Mouse (Mus musculus): ENCODE measurements around the gene Noc4l. TPM values are rescaled to one million over a fixed set of nuclear protein-coding genes. Genes with fewer than 3 reads are reported as not detected.

The Noc4l gene
- total RNA-seq, 1 experiment, result 75.0 TPM

DNA sequence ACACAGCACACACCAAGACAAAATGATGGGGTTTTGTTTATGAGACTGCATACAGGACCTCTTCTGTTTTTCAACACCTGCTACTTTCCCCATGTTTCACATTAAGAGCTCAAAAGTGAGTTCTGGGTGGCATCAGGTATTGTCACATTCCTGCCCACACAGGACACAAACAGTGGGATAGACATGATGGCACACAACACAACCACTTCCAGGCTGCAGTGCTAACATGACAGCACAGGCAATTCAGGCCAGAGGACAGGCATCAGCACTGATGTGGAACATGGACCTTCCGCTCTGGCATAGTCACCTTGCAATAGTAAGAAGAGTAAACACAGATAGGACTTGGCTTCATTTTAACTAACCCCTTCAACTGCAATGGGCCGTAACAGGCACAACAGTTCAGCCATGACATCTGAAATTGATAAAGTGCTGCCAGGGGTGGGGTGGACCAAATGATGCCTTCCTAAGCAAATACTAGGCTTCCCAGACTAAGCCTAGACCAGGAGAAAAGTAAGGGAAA is 11.6 kb upstream of the Noc4l start:
- in situ Hi-C loops (cut with MboI; ENCODE audit: low sequenced_read_pairs in 2 of 2, unreplicated experiment in 2 of 2), result no loop called here
- no peak for DNase-seq (ENCODE audit: low read depth, low spot score)

DNA sequence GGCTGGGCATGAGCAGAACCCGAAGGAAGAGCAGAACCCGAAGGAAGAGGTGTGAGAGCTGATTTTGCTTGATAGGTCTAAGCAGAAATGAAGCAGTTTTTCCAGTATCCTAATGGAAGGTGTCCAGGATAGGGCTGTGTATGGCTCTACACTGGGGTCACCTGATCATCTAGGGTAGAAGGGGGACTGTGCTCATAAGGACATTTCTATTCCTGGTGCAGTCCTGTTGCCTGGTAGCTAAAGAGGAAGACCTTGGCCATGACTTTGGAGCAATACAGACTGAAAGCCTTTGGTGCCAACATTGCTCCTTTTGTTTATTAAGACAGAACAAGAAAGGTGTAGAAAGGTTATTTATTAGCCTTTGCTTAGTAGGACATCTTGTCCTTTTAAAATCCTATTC is 10.8 kb upstream of the Noc4l start:
- Histone ChIP-seq H3K9me3 (ENCODE audit: control insufficient read depth, insufficient read depth, low read depth, low read length) (no peaks in the 10 kb centered on the region), H3K4me3 (ENCODE audit: insufficient read depth in 1 of 2, low read depth in 1 of 2, low read length in 2 of 2, poor library complexity in 1 of 2, severe bottlenecking in 1 of 2) (no peak overlapping the region), H3K27ac (ENCODE audit: insufficient read depth, low read depth, low read length, poor library complexity, severe bottlenecking) (no peak overlapping the region), H3K36me3 (ENCODE audit: control insufficient read depth, insufficient read depth, low read length, poor library complexity, severe bottlenecking) (peaks cover 38% of the 10 kb centered on the region), H3K9ac (ENCODE audit: insufficient read depth, low read depth, low read length, poor library complexity, severe bottlenecking) (no peak overlapping the region), H3K4me1 (ENCODE audit: control insufficient read depth in 2 of 2, insufficient read depth in 2 of 2, low read length in 2 of 2, poor library complexity in 1 of 2) (no peaks in the 10 kb centered on the region; a peak in 1 of 4 replicates)
- TF ChIP-seq ZC3H11A (IDR thresholded peaks at IDR 0.05; ENCODE audit: borderline replicate concordance, low read depth, low read length) (no peak), CHD2 (IDR thresholded peaks at IDR 0.05; ENCODE audit: low read depth, low read length) (no peak), HCFC1 (IDR thresholded peaks at IDR 0.05; ENCODE audit: borderline replicate concordance, insufficient read depth, low read length) (no peak), MAFK (IDR thresholded peaks at IDR 0.05; ENCODE audit: insufficient read depth, low read depth, low read length) (no peak), ZNF384 (IDR thresholded peaks at IDR 0.05; ENCODE audit: low read depth, low read length) (no peak)
- no peak for DNase-seq (ENCODE audit: low read depth, low spot score)
- in situ Hi-C loops (cut with MboI; ENCODE audit: low sequenced_read_pairs in 2 of 2, unreplicated experiment in 2 of 2), result no loop called here

More for the DNA sequence above, 11.6 kb upstream of the Noc4l start:
- H3K9ac ChIP-seq (ENCODE audit: insufficient read depth, low read depth, low read length, poor library complexity, severe bottlenecking), result no peak overlapping the region
- H3K9me3 ChIP-seq (ENCODE audit: control insufficient read depth, insufficient read depth, low read depth, low read length), result no peaks in the 10 kb centered on the region
- peaks cover 37% of the 10 kb centered on the region for H3K36me3 ChIP-seq (ENCODE audit: control insufficient read depth, insufficient read depth, low read length, poor library complexity, severe bottlenecking)
- no peak for TF ChIP-seq ZNF384 (IDR thresholded peaks at IDR 0.05; ENCODE audit: low read depth, low read length)
- no peak for TF ChIP-seq CHD2 (IDR thresholded peaks at IDR 0.05; ENCODE audit: low read depth, low read length)
- TF ChIP-seq ZC3H11A (IDR thresholded peaks at IDR 0.05; ENCODE audit: borderline replicate concordance, low read depth, low read length), result no peak
- no peak for TF ChIP-seq HCFC1 (IDR thresholded peaks at IDR 0.05; ENCODE audit: borderline replicate concordance, insufficient read depth, low read length)
- TF ChIP-seq MAFK (IDR thresholded peaks at IDR 0.05; ENCODE audit: insufficient read depth, low read depth, low read length), result no peak
- H3K27ac ChIP-seq (ENCODE audit: insufficient read depth, low read depth, low read length, poor library complexity, severe bottlenecking), result no peak overlapping the region
- H3K4me1 ChIP-seq (ENCODE audit: control insufficient read depth in 2 of 2, insufficient read depth in 2 of 2, low read length in 2 of 2, poor library complexity in 1 of 2), result no peaks in the 10 kb centered on the region; a peak in 1 of 4 replicates
- H3K4me3 ChIP-seq (ENCODE audit: insufficient read depth in 1 of 2, low read depth in 1 of 2, low read length in 2 of 2, poor library complexity in 1 of 2, severe bottlenecking in 1 of 2), result no peak overlapping the region

GRCm38 (mm10) chr5:110659682-110660081 is 6.5 kb upstream of the Noc4l start:
- H3K9me3 ChIP-seq (ENCODE audit: control insufficient read depth, insufficient read depth, low read depth, low read length), result no peaks in the 10 kb centered on the region
- no peak for DNase-seq (ENCODE audit: low read depth, low spot score)
- no peak overlapping the region for H3K27ac ChIP-seq (ENCODE audit: insufficient read depth, low read depth, low read length, poor library complexity, severe bottlenecking)
- no peak overlapping the region for H3K4me3 ChIP-seq (ENCODE audit: insufficient read depth in 1 of 2, low read depth in 1 of 2, low read length in 2 of 2, poor library complexity in 1 of 2, severe bottlenecking in 1 of 2)
- in situ Hi-C loops (cut with MboI; ENCODE audit: low sequenced_read_pairs in 2 of 2, unreplicated experiment in 2 of 2), result no loop called here
- peaks cover 49% of the 10 kb centered on the region for H3K36me3 ChIP-seq (ENCODE audit: control insufficient read depth, insufficient read depth, low read length, poor library complexity, severe bottlenecking)
- no peak overlapping the region for H3K9ac ChIP-seq (ENCODE audit: insufficient read depth, low read depth, low read length, poor library complexity, severe bottlenecking)
- no peaks in the 10 kb centered on the region for H3K4me1 ChIP-seq (ENCODE audit: control insufficient read depth in 2 of 2, insufficient read depth in 2 of 2, low read length in 2 of 2, poor library complexity in 1 of 2)
- TF ChIP-seq MAFK (IDR thresholded peaks at IDR 0.05; ENCODE audit: insufficient read depth, low read depth, low read length), result no peak

GRCm38 (mm10) chr5:110653686-110654085 is 469 bp upstream of the Noc4l start:
- H3K9me3 ChIP-seq (ENCODE audit: control insufficient read depth, insufficient read depth, low read depth, low read length), result no peaks in the 10 kb centered on the region
- peak overlapping the region; percentile 84 for H3K9ac ChIP-seq (ENCODE audit: insufficient read depth, low read depth, low read length, poor library complexity, severe bottlenecking)
- peaks cover 4 to 5% of the 10 kb centered on the region in 2 experiments; a peak in 2 of 4 replicates for H3K4me1 ChIP-seq (ENCODE audit: control insufficient read depth in 2 of 2, insufficient read depth in 2 of 2, low read length in 2 of 2, poor library complexity in 1 of 2)
- H3K4me3 ChIP-seq (ENCODE audit: insufficient read depth in 1 of 2, low read depth in 1 of 2, low read length in 2 of 2, poor library complexity in 1 of 2, severe bottlenecking in 1 of 2), result peak overlapping the region; percentile 87 to 93
- DNase-seq (ENCODE audit: low read depth, low spot score), result no peak
- no peak for TF ChIP-seq ZC3H11A (IDR thresholded peaks at IDR 0.05; ENCODE audit: borderline replicate concordance, low read depth, low read length)
- no peak for TF ChIP-seq MAFK (IDR thresholded peaks at IDR 0.05; ENCODE audit: insufficient read depth, low read depth, low read length)
- no peak for TF ChIP-seq CHD2 (IDR thresholded peaks at IDR 0.05; ENCODE audit: low read depth, low read length)
- no peak for TF ChIP-seq HCFC1 (IDR thresholded peaks at IDR 0.05; ENCODE audit: borderline replicate concordance, insufficient read depth, low read length)
- peaks cover 70% of the 10 kb centered on the region for H3K36me3 ChIP-seq (ENCODE audit: control insufficient read depth, insufficient read depth, low read length, poor library complexity, severe bottlenecking)
- in situ Hi-C loops (cut with MboI; ENCODE audit: low sequenced_read_pairs in 2 of 2, unreplicated experiment in 2 of 2), result no loop called here
- no peak overlapping the region for H3K27ac ChIP-seq (ENCODE audit: insufficient read depth, low read depth, low read length, poor library complexity, severe bottlenecking)

- no peak overlapping the region for H3K9ac ChIP-seq (ENCODE audit: insufficient read depth, low read depth, low read length, poor library complexity, severe bottlenecking)
- peaks cover 44% of the 10 kb centered on the region for H3K36me3 ChIP-seq (ENCODE audit: control insufficient read depth, insufficient read depth, low read length, poor library complexity, severe bottlenecking)
- no peak overlapping the region for H3K4me3 ChIP-seq (ENCODE audit: insufficient read depth in 1 of 2, low read depth in 1 of 2, low read length in 2 of 2, poor library complexity in 1 of 2, severe bottlenecking in 1 of 2)
- no peaks in the 10 kb centered on the region for H3K4me1 ChIP-seq (ENCODE audit: control insufficient read depth in 2 of 2, insufficient read depth in 2 of 2, low read length in 2 of 2, poor library complexity in 1 of 2)
- in situ Hi-C loops (cut with MboI; ENCODE audit: low sequenced_read_pairs in 2 of 2, unreplicated experiment in 2 of 2), result no loop called here
- no peak overlapping the region for H3K27ac ChIP-seq (ENCODE audit: insufficient read depth, low read depth, low read length, poor library complexity, severe bottlenecking)
- no peak for DNase-seq (ENCODE audit: low read depth, low spot score)
- H3K9me3 ChIP-seq (ENCODE audit: control insufficient read depth, insufficient read depth, low read depth, low read length), result peaks cover 2% of the 10 kb centered on the region; the same call in 1 of the 2 replicates
- no peak for TF ChIP-seq ZNF384 (IDR thresholded peaks at IDR 0.05; ENCODE audit: low read depth, low read length)
- no peak for TF ChIP-seq HCFC1 (IDR thresholded peaks at IDR 0.05; ENCODE audit: borderline replicate concordance, insufficient read depth, low read length)
- TF ChIP-seq CHD2 (IDR thresholded peaks at IDR 0.05; ENCODE audit: low read depth, low read length), result no peak
- TF ChIP-seq ZC3H11A (IDR thresholded peaks at IDR 0.05; ENCODE audit: borderline replicate concordance, low read depth, low read length), result no peak
- TF ChIP-seq MAFK (IDR thresholded peaks at IDR 0.05; ENCODE audit: insufficient read depth, low read depth, low read length), result no peak
Observed at GRCm38 (mm10) chr5:110646377-110646776, 6.8 kb downstream of the Noc4l start.
